Mouse (Mus musculus) cerebellum, adult 2 months (tissue): ENCODE results near the gene Gramd1a.

Experiments used
- CTCF ChIP-seq: fragments of 200-500 bp; IDR thresholded peaks from 2 replicates; pipeline ENCODE4 v1.5.1; 2011; ENCODE audit warnings: low read depth, mild to moderate bottlenecking, control low read depth, low read length, moderate library complexity, borderline replicate concordance; ENCODE audit not compliant: insufficient read depth
- POLR2A ChIP-seq: fragments of 200-500 bp; IDR thresholded peaks from 2 replicates; pipeline ENCODE4 v1.6.1; 2011; ENCODE audit warnings: low read length, control low read depth, borderline replicate concordance; ENCODE audit not compliant: insufficient read depth

- no peak for TF ChIP-seq POLR2A
- TF ChIP-seq CTCF, result no peak
Measured at GRCm38 (mm10) chr7:31151301-31152241, 4.1 kb downstream of the Gramd1a start.
